Mouse (Mus musculus): ENCODE results near the gene Lhfp. TPM values are rescaled to one million over a fixed set of nuclear protein-coding genes. Genes with fewer than 3 reads are reported as not detected.

Lhfp gene
- polyA plus RNA-seq, 1 experiment from 2014 or later, result 53.6 TPM

DNA sequence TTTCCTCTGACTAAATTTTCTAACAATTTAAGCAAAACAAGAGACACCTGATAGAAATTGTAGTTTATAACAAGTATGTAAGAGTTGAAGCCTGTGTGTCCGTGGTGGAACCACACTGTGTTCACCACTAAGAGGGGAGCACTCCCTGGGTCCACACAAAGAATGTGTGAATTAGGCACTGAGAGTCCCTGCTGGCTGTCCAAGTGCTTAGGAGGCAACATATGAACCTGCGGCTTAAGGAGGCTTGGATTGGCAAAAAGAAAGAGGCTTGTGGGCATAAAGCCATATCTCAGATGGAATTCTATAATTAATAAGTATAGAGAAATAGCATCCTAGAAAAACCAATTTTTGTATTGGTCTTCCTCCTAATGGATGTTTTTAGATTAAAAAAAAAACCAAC, 104.2 kb downstream of the Lhfp start:
- Histone ChIP-seq H3K4me2 (no peak overlapping the region), H3K9ac (replicated peaks) (no peak overlapping the region), H3K4me1 (peaks cover 3% of the 10 kb centered on the region; the same call in 1 of the 2 replicates), H3K36me3 (no peaks in the 10 kb centered on the region), H3K27me3 (replicated peaks) (no peaks in the 10 kb centered on the region), H3K27ac (replicated peaks) (no peak overlapping the region), H3K4me3 (replicated peaks) (no peak overlapping the region), H3K9me3 (replicated peaks) (no peaks in the 10 kb centered on the region)
- no peak for ATAC-seq (ENCODE audit: low FRiP score)
- 61% methylated on average over 2 of the region's 2 CpGs for WGBS

DNA sequence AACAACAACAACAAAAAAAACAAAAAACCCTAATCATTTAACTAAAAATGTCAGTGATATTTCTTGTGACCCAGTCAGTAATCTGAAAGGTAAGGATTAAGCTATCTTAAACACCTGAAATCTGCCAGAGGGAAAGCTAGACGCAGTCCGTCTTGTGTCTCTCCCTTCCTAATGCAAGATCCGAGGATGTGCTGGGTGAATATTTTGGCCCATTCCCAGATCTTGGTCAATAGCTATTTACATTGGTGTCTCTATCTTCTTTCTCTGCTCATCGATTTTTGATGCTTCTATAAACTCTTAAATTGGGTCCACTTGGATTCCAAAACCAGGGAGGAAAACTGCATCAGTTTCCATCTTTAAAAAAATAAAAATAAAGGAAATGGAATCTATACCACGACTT, 104.6 kb downstream of the Lhfp start:
- no peaks in the 10 kb centered on the region for H3K27me3 ChIP-seq (replicated peaks)
- H3K4me1 ChIP-seq, result peaks cover 3% of the 10 kb centered on the region; the same call in 1 of the 2 replicates
- H3K36me3 ChIP-seq, result no peaks in the 10 kb centered on the region
- WGBS, result 83% methylated on average over 5 of the region's 5 CpGs
- no peak overlapping the region for H3K27ac ChIP-seq (replicated peaks)
- H3K4me3 ChIP-seq (replicated peaks), result no peak overlapping the region
- H3K4me2 ChIP-seq, result no peak overlapping the region
- no peaks in the 10 kb centered on the region for H3K9me3 ChIP-seq (replicated peaks)
- no peak for ATAC-seq (ENCODE audit: low FRiP score)
- no peak overlapping the region for H3K9ac ChIP-seq (replicated peaks)

GRCm38 (mm10) chr3:53147001-53147400, 105.7 kb downstream of the Lhfp start:
- no peak overlapping the region for H3K9ac ChIP-seq (replicated peaks)
- WGBS, result 88% methylated on average over 5 of the region's 5 CpGs
- H3K27ac ChIP-seq (replicated peaks), result no peak overlapping the region
- no peak overlapping the region for H3K4me2 ChIP-seq
- no peak for ATAC-seq (ENCODE audit: low FRiP score)
- H3K4me3 ChIP-seq (replicated peaks), result no peak overlapping the region
- no peaks in the 10 kb centered on the region for H3K36me3 ChIP-seq
- no peaks in the 10 kb centered on the region for H3K27me3 ChIP-seq (replicated peaks)
- H3K4me1 ChIP-seq, result peaks cover 3% of the 10 kb centered on the region; the same call in 1 of the 2 replicates
- H3K9me3 ChIP-seq (replicated peaks), result no peaks in the 10 kb centered on the region

DNA sequence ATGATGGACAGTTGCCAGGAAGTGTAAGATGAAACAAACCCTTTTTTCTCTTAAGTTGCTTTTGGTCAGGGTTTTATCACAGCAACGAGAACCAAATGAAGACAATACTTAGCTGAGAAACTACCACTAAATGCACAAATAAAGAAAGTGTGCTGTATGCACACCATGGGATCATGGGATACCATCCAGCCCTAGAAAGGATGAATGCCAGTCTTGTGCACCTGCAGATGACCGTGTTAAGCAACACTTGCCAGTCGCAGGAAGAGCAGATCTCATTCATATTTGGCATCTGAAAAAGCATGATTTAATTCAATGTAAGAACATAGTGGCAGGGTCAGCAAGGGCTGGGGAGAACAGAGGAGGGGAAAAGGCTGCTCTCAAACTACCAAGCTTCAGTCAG, 107.4 kb downstream of the Lhfp start:
- no peak overlapping the region for H3K4me3 ChIP-seq (replicated peaks)
- H3K4me2 ChIP-seq, result no peak overlapping the region
- H3K9ac ChIP-seq (replicated peaks), result no peak overlapping the region
- no peaks in the 10 kb centered on the region for H3K4me1 ChIP-seq
- no peaks in the 10 kb centered on the region for H3K9me3 ChIP-seq (replicated peaks)
- no peak for ATAC-seq (ENCODE audit: low FRiP score)
- no peaks in the 10 kb centered on the region for H3K36me3 ChIP-seq
- H3K27ac ChIP-seq (replicated peaks), result no peak overlapping the region
- no peaks in the 10 kb centered on the region for H3K27me3 ChIP-seq (replicated peaks)
- WGBS, result 81% methylated on average over 3 of the region's 3 CpGs

DNA sequence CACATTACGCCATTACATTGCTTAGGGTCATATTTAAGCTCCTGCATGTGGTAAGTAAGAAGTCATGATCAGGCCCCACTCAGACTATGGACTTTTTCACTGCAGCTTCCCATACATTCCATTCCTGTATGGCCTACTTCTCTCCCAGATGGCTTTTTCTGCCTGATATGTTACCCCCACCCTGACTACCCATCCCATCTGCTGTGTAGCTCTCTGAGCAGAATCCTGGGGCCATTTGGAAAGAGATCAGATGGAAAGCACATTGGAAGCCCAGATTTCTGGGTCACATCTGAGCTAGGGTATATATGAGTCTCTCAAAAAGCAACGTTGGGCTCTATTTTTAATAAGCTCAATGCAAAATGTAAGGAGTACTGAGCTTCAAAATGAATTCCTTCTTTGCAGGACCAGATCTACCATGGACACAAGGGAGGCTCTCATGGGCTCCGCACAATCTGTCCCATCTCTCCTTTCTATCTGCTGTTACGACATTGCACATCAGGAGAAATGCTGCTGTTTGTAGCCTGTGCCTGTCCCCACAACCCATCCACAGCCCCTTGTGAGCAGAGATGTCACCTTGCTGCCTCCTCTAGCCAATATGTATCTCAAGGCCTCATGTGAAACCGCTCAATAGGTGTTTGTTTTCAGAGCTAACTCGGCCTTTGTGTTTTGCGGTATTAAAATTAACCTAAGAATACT, 108.4 kb downstream of the Lhfp start:
- Histone ChIP-seq H3K27ac (replicated peaks) (no peak overlapping the region), H3K36me3 (no peaks in the 10 kb centered on the region), H3K4me2 (no peak overlapping the region), H3K27me3 (replicated peaks) (no peaks in the 10 kb centered on the region), H3K4me3 (replicated peaks) (no peak overlapping the region), H3K4me1 (no peaks in the 10 kb centered on the region), H3K9me3 (replicated peaks) (no peaks in the 10 kb centered on the region), H3K9ac (replicated peaks) (no peak overlapping the region)
- no peak for ATAC-seq (ENCODE audit: low FRiP score)
- 91% methylated on average over 7 of the region's 7 CpGs for WGBS

DNA sequence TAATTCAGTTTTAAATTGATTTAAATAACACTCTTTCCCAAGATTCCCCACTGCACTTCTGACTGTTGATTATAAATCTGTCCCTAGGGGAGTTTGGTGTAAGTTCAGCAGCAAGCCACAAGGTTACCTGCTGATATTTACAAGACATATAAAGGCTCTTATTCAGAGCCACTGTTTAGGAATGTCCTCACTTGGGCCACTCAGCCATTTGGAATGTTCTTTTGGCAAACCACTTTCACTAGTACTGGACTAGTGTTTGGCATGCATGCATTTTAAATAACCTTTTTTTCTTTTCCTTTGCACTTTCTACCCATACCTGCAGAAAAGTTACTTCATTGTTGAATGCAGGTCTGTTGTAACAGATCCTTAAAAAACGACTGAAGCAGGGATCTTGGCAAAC, 109.8 kb downstream of the Lhfp start:
- H3K9me3 ChIP-seq (replicated peaks), result no peaks in the 10 kb centered on the region
- no peak overlapping the region for H3K27ac ChIP-seq (replicated peaks)
- no peak for ATAC-seq (ENCODE audit: low FRiP score)
- no peak overlapping the region for H3K4me3 ChIP-seq (replicated peaks)
- H3K9ac ChIP-seq (replicated peaks), result no peak overlapping the region
- no peaks in the 10 kb centered on the region for H3K27me3 ChIP-seq (replicated peaks)
- 68% methylated on average over 1 of the region's 1 CpGs for WGBS
- H3K4me2 ChIP-seq, result no peak overlapping the region
- no peaks in the 10 kb centered on the region for H3K36me3 ChIP-seq
- no peaks in the 10 kb centered on the region for H3K4me1 ChIP-seq

DNA sequence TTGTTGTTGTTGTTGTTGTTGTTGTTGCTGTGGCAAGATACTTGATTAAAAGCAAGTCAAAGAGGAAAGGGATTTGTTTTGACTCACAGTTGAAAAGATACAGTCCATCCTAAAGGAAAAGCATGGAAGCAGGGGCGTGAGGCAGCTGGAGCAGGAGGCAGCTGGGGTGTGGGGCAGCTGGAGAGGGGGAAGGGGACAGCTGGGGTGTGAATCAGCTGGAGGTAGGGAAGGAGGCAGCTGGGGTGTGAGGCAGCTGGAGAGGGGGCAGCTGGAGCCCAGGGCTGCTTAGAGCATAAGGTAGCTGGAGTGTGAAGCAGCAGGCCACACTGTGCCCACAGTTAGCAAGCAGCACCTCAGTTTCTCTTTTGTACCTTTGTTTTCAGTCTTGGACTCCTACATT, 110.3 kb downstream of the Lhfp start:
- Histone ChIP-seq H3K4me1 (no peaks in the 10 kb centered on the region), H3K27me3 (replicated peaks) (no peaks in the 10 kb centered on the region), H3K9ac (replicated peaks) (no peak overlapping the region), H3K27ac (replicated peaks) (no peak overlapping the region), H3K4me2 (no peak overlapping the region), H3K9me3 (replicated peaks) (no peaks in the 10 kb centered on the region), H3K36me3 (no peaks in the 10 kb centered on the region), H3K4me3 (replicated peaks) (no peak overlapping the region)
- ATAC-seq (ENCODE audit: low FRiP score), result no peak
- WGBS, result 77% methylated on average over 1 of the region's 1 CpGs

- Histone ChIP-seq H3K36me3 (no peaks in the 10 kb centered on the region), H3K4me1 (peaks cover 5% of the 10 kb centered on the region), H3K27ac (replicated peaks) (no peak overlapping the region), H3K27me3 (replicated peaks) (no peaks in the 10 kb centered on the region), H3K9me3 (replicated peaks) (no peaks in the 10 kb centered on the region), H3K4me2 (no peak overlapping the region), H3K9ac (replicated peaks) (no peak overlapping the region), H3K4me3 (replicated peaks) (no peak overlapping the region)
- WGBS, result 88% methylated on average over 3 of the region's 3 CpGs
- ATAC-seq (ENCODE audit: low FRiP score), result no peak
Measured at GRCm38 (mm10) chr3:53161963-53162362, 120.6 kb downstream of the Lhfp start.

- Histone ChIP-seq H3K36me3 (no peaks in the 10 kb centered on the region), H3K9me3 (replicated peaks) (no peaks in the 10 kb centered on the region), H3K27ac (replicated peaks) (no peak overlapping the region), H3K27me3 (replicated peaks) (no peaks in the 10 kb centered on the region), H3K4me2 (no peak overlapping the region), H3K4me3 (replicated peaks) (no peak overlapping the region), H3K9ac (replicated peaks) (no peak overlapping the region), H3K4me1 (no peaks in the 10 kb centered on the region)
- WGBS, result 88% methylated on average over 10 of the region's 10 CpGs
- ATAC-seq (ENCODE audit: low FRiP score), result no peak
Measured at GRCm38 (mm10) chr3:53165281-53165680, 124.0 kb downstream of the Lhfp start.

DNA sequence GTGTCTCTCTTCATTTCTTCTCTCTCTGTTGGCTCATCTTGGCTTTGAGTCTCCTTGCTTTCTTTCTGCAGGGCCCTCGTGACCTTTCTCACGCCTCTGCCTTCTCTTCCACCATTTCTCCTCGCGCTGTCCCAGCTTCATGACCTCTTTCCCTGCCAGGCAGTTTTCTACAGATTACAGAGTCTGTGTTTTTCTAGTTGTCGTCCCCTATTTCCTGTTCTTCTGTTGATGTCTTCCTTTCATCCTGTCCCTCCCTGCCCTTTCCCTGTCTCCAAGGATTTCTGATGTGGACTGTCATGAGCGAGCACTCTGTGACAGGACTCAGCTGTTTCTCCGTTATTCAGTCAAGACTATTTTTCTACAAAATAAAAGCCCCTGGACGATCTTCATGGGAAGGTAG, 124.7 kb downstream of the Lhfp start:
- Histone ChIP-seq H3K9me3 (replicated peaks) (no peaks in the 10 kb centered on the region), H3K4me1 (no peaks in the 10 kb centered on the region), H3K4me2 (no peak overlapping the region), H3K27me3 (replicated peaks) (no peaks in the 10 kb centered on the region), H3K27ac (replicated peaks) (0 out of 2 replicates have a peak overlapping the region, but pooled peaks have one; percentile 58), H3K9ac (replicated peaks) (no peak overlapping the region), H3K36me3 (no peaks in the 10 kb centered on the region), H3K4me3 (replicated peaks) (no peak overlapping the region)
- ATAC-seq (ENCODE audit: low FRiP score), result no peak
- 64% methylated on average over 8 of the region's 8 CpGs for WGBS

DNA sequence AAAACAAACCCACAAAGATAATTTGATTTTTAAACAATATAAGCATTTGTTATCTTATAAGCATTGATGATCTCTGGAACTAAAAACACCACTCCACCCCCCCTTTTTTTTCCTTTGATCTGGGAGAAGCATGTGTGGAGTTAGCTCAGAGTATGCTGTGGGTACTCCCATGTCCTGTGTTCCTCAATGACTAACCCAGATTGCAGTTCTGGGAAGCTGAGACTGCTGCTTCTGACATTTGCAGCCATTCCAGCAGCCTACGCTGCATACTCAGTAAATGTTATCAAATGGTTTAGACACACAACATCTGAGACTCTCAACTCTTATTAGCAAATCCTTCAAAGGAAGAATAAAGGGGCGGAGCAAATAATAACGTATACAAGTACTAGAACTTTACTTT, 128.2 kb downstream of the Lhfp start:
- H3K27ac ChIP-seq (replicated peaks), result no peak overlapping the region
- 90% methylated on average over 3 of the region's 3 CpGs for WGBS

DNA sequence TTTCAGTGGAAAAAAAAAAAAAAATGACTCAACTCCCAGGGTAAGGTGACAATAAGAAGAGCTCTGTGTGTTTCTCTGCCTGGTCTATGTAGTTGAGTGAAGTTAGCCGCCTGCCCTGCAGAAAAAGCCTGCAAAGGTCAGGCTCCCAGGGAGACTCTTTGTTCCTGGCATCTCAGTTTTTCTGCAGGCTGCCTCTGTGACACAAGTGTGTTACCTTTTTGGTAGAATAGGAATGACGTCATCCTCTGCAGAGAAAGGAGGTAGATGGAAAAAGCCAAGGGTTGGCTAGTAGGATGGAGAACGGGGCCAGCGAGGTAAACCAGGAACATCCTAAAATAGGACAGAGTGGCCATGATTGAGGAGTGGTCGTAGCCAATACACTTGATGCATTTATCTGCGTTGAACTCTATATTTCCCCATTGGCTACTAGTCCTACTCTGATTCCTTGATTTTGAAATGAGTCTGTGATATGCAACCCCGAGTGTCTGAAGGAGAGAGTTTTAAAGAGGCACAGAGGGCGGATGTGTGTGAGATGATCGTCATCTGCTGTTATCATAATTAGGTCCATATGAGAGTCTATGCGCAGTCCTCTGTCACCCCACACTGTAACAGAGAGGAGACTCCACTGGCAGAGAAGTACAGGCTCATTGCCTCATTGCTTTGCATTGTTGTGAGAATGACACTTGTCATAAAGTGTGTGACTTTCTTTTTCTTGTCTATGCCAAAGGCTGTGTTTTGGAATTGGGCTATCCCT, 132.2 kb downstream of the Lhfp start:
- no peak overlapping the region for H3K27ac ChIP-seq (replicated peaks)
- ATAC-seq (ENCODE audit: low FRiP score), result no peak
- H3K36me3 ChIP-seq, result no peaks in the 10 kb centered on the region
- H3K9ac ChIP-seq (replicated peaks), result no peak overlapping the region
- no peak overlapping the region for H3K4me2 ChIP-seq
- no peaks in the 10 kb centered on the region for H3K27me3 ChIP-seq (replicated peaks)
- H3K4me3 ChIP-seq (replicated peaks), result no peak overlapping the region
- no peaks in the 10 kb centered on the region for H3K4me1 ChIP-seq
- WGBS, result 84% methylated on average over 10 of the region's 10 CpGs
- no peaks in the 10 kb centered on the region for H3K9me3 ChIP-seq (replicated peaks)

More for the DNA sequence above, 128.2 kb downstream of the Lhfp start:
- no peak overlapping the region for H3K9ac ChIP-seq (replicated peaks)
- ATAC-seq (ENCODE audit: low FRiP score), result no peak
- no peak overlapping the region for H3K4me3 ChIP-seq (replicated peaks)
- H3K4me1 ChIP-seq, result no peaks in the 10 kb centered on the region
- H3K36me3 ChIP-seq, result no peaks in the 10 kb centered on the region
- H3K9me3 ChIP-seq (replicated peaks), result no peaks in the 10 kb centered on the region
- H3K4me2 ChIP-seq, result no peak overlapping the region
- H3K27me3 ChIP-seq (replicated peaks), result no peaks in the 10 kb centered on the region

All from neural tube, embryonic 15.5 days (tissue).